Mouse (Mus musculus) forebrain, embryonic 15.5 days (tissue): ENCODE measurements around the gene Tmem104. TPM values are rescaled to one million over a fixed set of nuclear protein-coding genes. Genes with fewer than 3 reads are reported as not detected.

Source experiments
- ATAC-seq: fragments of 200-750 bp; cut with Nextera tagmentation; replicated peaks from 2 replicates; pipeline ENCODE4 v1.8.0; 2017; ENCODE audit warnings: mild to moderate bottlenecking, moderate TSS enrichment, moderate library complexity
- H3K27ac ChIP-seq: fragments of 300-500 bp; sonication (generic); replicated peaks from 2 replicates; pipeline ENCODE4 v1.5.1; 2015; ENCODE audit warnings: mild to moderate bottlenecking, inconsistent platforms
- H3K27me3 ChIP-seq: fragments of 300-500 bp; sonication (generic); 2 replicates; pipeline ENCODE4 v1.6.1; 2015; ENCODE audit warnings: inconsistent platforms
- H3K36me3 ChIP-seq: fragments of 300-500 bp; sonication (generic); 2 replicates; pipeline ENCODE4 v1.6.1; 2015; ENCODE audit warnings: mild to moderate bottlenecking, inconsistent platforms
- H3K4me1 ChIP-seq: fragments of 300-500 bp; sonication (generic); 2 replicates; pipeline ENCODE4 v1.6.1; 2015; ENCODE audit warnings: inconsistent platforms
- H3K4me2 ChIP-seq: fragments of 300-500 bp; sonication (generic); replicated peaks from 2 replicates; pipeline ENCODE4 v1.6.1; 2015; ENCODE audit warnings: mild to moderate bottlenecking, inconsistent platforms
- H3K4me3 ChIP-seq: fragments of 300-500 bp; sonication (generic); 2 replicates; pipeline ENCODE4 v1.5.1; 2015; ENCODE audit warnings: mild to moderate bottlenecking, inconsistent platforms
- H3K9ac ChIP-seq: fragments of 300-500 bp; sonication (generic); replicated peaks from 2 replicates; pipeline ENCODE4 v1.6.1; 2015; ENCODE audit warnings: mild to moderate bottlenecking, inconsistent platforms
- H3K9me3 ChIP-seq: fragments of 300-500 bp; sonication (generic); 2 replicates; pipeline ENCODE4 v1.6.1; 2016; ENCODE audit warnings: inconsistent platforms
- WGBS: fragments of 180-500 bp; shearing (Covaris S2); methylation state at CpG from one replicate; pipeline ENCODE4 v1.1.7; 2015; ENCODE audit warnings: mixed read lengths; 5-methylcytosine and 5-hydroxymethylcytosine counted together
- polyA plus RNA-seq: library from polyadenylated mRNA; unstranded; fragments of >200 nt; fragmentation: Nextera tagmentation; extraction: Ambion mirVana; gene quantifications from 2 replicates; pipeline ENCODE4 v1.2.1, GENCODE M21; 2015

The Tmem104 gene
- polyA plus RNA-seq, 1 experiment from 2014 or later, result 10.8 TPM

DNA sequence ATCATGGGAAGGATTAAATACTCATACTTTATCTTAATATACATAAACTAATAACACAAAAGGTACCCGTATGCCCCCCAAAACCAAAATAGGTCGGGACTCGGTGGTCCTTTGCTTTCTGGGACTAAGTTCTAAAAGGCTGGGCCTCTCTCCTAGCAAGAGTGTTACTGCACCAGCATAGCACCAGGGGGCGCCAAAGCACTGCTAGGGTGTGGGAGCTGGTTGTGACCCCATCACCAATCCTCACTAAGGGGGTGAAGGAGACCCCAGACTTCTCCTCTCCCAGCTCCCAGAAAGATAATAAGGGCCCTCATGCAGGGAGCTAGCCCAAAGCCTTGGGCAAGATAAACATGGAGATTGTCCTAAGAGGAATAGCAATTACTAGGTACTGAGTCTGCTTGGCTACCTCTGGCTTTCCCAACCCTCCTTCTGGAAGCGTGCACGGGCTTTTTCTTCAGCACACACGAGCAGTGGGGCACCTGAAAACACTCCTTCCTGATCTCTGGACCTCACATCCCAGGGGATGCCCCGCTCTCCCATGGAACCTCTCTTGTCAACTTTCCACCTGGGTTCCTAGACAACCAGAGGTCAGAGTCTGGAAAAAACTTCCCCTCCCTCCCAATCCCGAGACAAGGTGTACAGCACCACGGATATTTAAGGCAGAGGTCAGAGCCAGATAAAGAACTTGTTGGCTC is 26.3 kb upstream of the Tmem104 start:
- ATAC-seq, result no peak
- 27% methylated on average over 10 of the region's 10 CpGs for WGBS

DNA sequence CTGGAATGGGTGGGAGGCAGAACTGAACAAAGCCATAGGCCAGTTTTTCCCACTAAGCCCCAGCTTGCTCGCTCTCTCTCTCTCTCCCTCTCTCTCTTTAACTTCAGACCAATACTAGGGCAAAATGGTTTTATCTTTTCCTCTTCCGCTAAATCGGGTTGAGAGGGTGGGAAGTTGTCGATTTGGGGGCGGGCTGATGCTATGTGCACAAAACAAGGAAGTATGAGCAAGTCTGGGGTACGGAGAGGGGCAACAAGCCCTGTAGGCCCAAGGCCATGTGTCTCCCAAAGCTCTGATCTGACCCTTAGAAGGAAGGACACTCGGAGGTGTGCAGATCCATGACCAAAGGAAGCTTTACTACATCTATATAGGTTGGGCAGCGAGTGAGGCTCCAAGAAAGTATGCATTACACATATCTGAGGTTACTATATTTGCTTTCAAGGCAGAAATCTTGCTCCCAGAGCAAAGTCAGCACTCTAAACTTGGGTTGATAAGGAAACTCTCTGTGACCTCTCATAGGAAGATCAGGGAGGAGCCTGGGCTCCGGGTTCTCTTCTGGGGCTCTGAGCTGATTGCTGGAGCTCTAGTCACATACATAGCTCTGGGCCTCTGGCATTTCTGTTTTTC is 25.6 kb upstream of the Tmem104 start:
- Histone ChIP-seq H3K9ac (no peak overlapping the region), H3K27me3 (peaks cover 41% of the 10 kb centered on the region; the same call in 1 of the 2 replicates), H3K4me3 (no peak overlapping the region), H3K9me3 (no peaks in the 10 kb centered on the region), H3K4me1 (peaks cover 37% of the 10 kb centered on the region), H3K27ac (no peak overlapping the region), H3K36me3 (no peaks in the 10 kb centered on the region), H3K4me2 (no peak overlapping the region)
- ATAC-seq, result no peak
- WGBS, result 62% methylated on average over 9 of the region's 9 CpGs

More for the DNA sequence above, 26.3 kb upstream of the Tmem104 start:
- H3K9me3 ChIP-seq, result no peaks in the 10 kb centered on the region
- no peak overlapping the region for H3K9ac ChIP-seq
- H3K4me2 ChIP-seq, result no peak overlapping the region
- no peak overlapping the region for H3K4me3 ChIP-seq
- no peaks in the 10 kb centered on the region for H3K36me3 ChIP-seq
- peaks cover 37% of the 10 kb centered on the region for H3K4me1 ChIP-seq
- peaks cover 41% of the 10 kb centered on the region; the same call in 1 of the 2 replicates for H3K27me3 ChIP-seq
- H3K27ac ChIP-seq, result no peak overlapping the region

DNA sequence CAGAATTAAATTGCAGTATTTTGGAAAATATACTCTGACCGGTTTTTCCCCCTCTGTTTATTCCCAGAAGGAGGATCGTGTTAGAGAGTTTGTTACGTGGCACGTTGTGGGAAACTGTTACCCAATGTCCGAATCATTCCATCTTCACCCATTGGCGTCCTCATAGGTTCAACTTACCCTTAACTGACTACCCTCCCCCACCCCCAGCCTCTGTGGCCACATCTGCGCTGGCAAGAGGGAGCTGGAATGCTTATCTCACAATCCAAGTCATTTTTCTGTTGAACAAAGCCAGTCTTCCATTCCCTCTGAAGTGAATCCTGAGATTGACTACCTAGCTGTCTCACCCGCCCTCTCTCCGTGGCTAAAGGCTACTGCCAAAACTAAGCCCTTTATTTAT is 25.1 kb upstream of the Tmem104 start:
- peak overlapping the region; percentile 81 for H3K4me2 ChIP-seq
- H3K9ac ChIP-seq, result no peak overlapping the region
- H3K27ac ChIP-seq, result no peak overlapping the region
- no peaks in the 10 kb centered on the region for H3K36me3 ChIP-seq
- H3K4me3 ChIP-seq, result no peak overlapping the region
- H3K9me3 ChIP-seq, result no peaks in the 10 kb centered on the region
- no peak for ATAC-seq
- H3K4me1 ChIP-seq, result peaks cover 37% of the 10 kb centered on the region
- 31% methylated on average over 9 of the region's 9 CpGs for WGBS
- peaks cover 41% of the 10 kb centered on the region; the same call in 1 of the 2 replicates for H3K27me3 ChIP-seq

DNA sequence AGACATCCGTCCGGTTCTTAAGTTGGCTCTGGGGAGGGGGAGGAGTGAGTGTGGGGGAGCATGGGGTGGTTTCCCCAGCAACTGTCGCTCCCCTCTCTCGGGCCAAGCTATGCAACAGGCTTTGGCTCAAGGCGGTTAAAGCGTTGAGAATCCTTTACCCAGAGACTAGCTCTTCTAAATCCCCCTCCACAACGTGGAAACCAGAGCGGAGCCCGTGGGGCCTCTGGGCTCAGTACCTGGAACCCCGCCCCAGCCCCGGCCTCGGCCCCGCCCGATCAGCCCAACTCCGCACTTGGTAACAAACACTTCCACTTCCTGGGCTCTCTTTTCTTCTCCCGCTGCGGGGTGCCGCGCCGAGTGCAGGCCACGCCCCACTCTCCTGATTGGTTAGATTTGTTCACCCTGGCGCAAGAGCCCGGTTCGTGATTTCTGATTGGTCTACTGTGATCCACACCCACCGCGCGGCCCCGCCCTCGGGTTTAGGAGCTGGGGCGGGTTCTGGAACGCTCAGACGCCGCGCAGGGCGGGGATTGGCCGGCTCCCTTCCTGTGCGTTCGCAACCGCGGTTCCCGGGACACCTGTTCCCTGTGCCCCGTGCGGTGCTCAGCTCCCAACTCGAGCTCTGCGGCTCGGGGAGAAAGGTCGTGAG is 24.3 kb upstream of the Tmem104 start, which contains the start of gene Slc9a3r1:
TSS of gene Slc9a3r1 (plus strand) at position 510 of the 649 bp plus-strand sequence.
- peak within 1 kb of the TSS; percentile 49 for H3K9ac ChIP-seq
- no peaks in the 10 kb centered on the region for H3K36me3 ChIP-seq
- H3K4me2 ChIP-seq, result peak within 1 kb of the TSS; percentile 81
- peak within 1 kb of the TSS; percentile 58 for H3K4me3 ChIP-seq
- H3K9me3 ChIP-seq, result no peaks in the 10 kb centered on the region
- under 1% methylated on average over 47 of the region's 47 CpGs for WGBS
- peaks cover 41% of the 10 kb centered on the region; the same call in 1 of the 2 replicates for H3K27me3 ChIP-seq
- 0 out of 2 replicates have a peak within 1 kb of the TSS, but pooled peaks have one; percentile 52 for H3K27ac ChIP-seq
- peaks cover 37% of the 10 kb centered on the region for H3K4me1 ChIP-seq
- peak; percentile 96 for ATAC-seq

DNA sequence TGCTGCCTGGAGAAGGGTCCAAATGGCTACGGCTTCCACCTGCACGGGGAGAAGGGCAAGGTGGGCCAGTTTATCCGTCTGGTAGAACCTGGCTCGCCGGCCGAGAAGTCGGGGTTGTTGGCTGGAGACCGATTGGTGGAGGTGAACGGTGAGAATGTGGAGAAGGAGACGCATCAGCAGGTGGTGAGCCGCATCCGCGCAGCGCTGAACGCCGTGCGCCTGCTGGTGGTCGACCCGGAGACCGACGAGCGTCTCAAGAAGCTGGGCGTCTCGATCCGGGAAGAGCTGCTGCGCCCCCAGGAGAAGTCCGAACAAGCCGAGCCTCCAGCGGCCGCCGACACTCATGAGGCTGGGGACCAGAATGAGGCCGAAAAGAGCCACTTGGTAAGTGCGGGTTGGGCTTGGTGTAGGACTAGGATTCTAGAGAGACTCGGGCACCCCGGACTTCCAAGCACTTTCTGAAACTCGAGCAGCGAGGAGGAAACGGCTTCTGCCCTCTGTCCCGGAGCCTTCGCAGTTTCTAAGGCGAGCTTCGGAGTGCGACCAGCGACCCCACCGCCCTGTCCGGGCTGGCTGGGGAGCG is 23.6 kb upstream of the Tmem104 start:
- Histone ChIP-seq H3K27me3 (peaks cover 41% of the 10 kb centered on the region; the same call in 1 of the 2 replicates), H3K4me3 (peak overlapping the region; percentile 58), H3K36me3 (no peaks in the 10 kb centered on the region), H3K9me3 (no peaks in the 10 kb centered on the region), H3K9ac (peak overlapping the region; percentile 49), H3K4me1 (peaks cover 37% of the 10 kb centered on the region), H3K4me2 (peak overlapping the region; percentile 81), H3K27ac (0 out of 2 replicates have a peak overlapping the region, but pooled peaks have one; percentile 39)
- under 1% methylated on average over 47 of the region's 47 CpGs for WGBS
- peak; percentile 46; the same call in 1 of the 2 replicates for ATAC-seq

DNA sequence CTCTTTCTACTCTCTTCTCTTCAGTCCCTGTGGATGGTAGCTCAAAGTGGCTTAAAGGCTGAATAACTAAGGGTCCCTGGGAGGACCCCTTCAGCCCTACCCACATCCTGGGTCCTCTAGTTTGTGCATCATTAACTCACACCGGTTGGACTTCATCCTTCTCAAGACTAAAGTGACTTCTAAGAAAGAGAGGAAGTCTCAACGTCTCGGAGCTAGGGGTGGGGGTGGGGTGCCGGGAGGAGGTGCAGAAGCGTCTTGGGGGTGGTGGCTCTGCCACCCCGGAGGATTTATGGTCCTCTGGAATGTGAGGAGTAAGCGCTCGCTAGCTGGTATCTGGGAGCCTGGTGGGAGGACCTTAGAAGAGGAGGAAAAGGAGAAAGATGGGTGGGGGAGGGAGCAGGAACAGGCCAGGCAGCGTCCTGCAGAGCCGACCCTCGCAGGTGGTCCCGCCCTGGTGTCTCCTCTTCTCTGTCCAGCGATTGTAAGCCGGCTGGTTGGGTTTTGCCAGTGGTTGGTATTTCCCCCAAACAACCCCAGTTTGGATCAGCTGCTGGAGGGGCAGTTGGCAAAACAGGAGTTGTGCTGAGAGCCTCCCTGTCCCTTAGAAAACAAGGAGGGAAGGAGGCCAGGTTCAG is 22.8 kb upstream of the Tmem104 start:
- H3K36me3 ChIP-seq, result no peaks in the 10 kb centered on the region
- ATAC-seq, result no peak
- no peaks in the 10 kb centered on the region for H3K9me3 ChIP-seq
- WGBS, result under 1% methylated on average over 14 of the region's 14 CpGs
- peak overlapping the region; percentile 58 for H3K4me3 ChIP-seq
- no peak overlapping the region for H3K27ac ChIP-seq
- peaks cover 41% of the 10 kb centered on the region; the same call in 1 of the 2 replicates for H3K27me3 ChIP-seq
- peak overlapping the region; percentile 49 for H3K9ac ChIP-seq
- peaks cover 37% of the 10 kb centered on the region for H3K4me1 ChIP-seq
- peak overlapping the region; percentile 81 for H3K4me2 ChIP-seq

DNA sequence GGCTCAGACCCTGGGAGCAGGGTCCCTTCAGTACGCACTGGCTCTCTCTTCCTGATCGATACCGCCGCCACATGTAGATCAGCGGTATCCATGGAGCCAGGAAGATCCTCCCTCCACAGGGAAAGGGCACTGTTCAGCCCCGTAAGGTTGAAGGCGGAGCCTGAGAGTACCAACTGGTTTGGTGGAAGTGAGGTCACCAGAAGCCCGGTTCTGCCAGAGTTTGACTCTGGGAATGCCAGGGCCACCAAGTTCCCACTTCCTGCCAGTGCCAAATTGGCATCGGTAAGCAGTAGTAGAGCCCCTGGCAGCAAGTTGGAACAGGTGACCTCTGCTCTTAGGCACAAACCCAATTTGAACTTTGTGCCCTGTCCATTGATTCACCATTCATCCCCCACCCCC is 22.3 kb upstream of the Tmem104 start:
- Histone ChIP-seq H3K36me3 (no peaks in the 10 kb centered on the region), H3K9me3 (no peaks in the 10 kb centered on the region), H3K4me2 (peak overlapping the region; percentile 81), H3K9ac (0 out of 2 replicates have a peak overlapping the region, but pooled peaks have one; percentile 49), H3K4me1 (peaks cover 37% of the 10 kb centered on the region), H3K4me3 (peak overlapping the region; percentile 58), H3K27ac (no peak overlapping the region), H3K27me3 (peaks cover 41% of the 10 kb centered on the region; the same call in 1 of the 2 replicates)
- WGBS, result 2% methylated on average over 9 of the region's 9 CpGs
- no peak for ATAC-seq

DNA sequence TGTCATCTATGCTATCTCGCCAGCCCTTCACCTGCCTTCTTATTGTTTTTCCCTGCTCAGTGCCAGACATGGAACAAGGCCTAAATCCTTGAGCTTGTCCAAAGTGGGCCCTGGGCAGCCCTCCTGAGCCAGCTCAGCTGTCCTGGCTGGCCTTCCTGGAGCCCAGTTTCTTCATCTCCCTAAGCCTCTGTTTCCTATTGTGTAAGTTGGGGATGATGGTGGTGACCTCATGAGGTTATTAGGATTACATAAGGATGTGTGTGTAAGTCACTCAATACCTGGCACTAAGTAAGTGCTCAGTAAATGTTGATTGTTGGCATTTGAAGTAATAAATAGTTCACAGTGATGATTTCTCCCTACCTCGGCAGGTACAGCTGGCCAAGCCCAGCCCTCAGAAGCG is 20.5 kb upstream of the Tmem104 start:
- no peak overlapping the region for H3K4me3 ChIP-seq
- peaks cover 38% of the 10 kb centered on the region for H3K4me1 ChIP-seq
- H3K9ac ChIP-seq, result no peak overlapping the region
- H3K9me3 ChIP-seq, result no peaks in the 10 kb centered on the region
- H3K27me3 ChIP-seq, result peaks cover 34% of the 10 kb centered on the region; the same call in 1 of the 2 replicates
- 90% methylated on average over 3 of the region's 3 CpGs for WGBS
- H3K36me3 ChIP-seq, result no peaks in the 10 kb centered on the region
- no peak overlapping the region for H3K4me2 ChIP-seq
- ATAC-seq, result no peak
- H3K27ac ChIP-seq, result no peak overlapping the region

DNA sequence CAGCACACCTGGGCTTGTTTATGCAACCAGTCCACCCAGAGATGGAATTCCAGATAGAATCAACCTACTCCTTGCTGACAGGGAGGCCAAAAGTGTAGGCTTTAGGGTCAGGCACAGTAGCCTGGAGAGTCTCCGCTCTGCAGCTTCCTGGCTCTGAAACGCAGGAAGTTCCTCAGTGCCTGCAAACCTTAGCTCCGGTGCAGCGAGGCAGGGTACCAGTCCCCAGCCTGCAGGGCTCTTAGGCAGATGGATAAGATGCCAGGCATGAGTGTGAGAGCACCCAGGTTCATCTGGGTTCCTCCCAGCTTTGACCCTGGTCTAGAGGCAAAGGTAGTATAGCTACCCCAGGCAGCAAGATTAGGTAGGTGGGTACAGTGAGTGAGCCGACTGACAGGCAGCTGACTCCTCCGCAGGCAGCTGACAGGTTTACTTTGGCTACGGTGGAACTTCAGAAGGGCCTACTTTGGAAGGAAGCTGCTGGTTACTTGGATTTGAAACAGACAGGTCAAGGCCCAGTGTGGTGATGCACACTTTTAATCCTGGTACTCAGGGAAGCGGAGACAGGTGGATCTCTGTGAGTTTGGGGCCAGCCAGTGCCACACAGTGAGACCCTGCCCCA is 19.5 kb upstream of the Tmem104 start:
- 91% methylated on average over 8 of the region's 8 CpGs for WGBS
- Histone ChIP-seq H3K9ac (no peak overlapping the region), H3K9me3 (no peaks in the 10 kb centered on the region), H3K27me3 (peaks cover 26% of the 10 kb centered on the region; the same call in 1 of the 2 replicates), H3K27ac (no peak overlapping the region), H3K4me3 (no peak overlapping the region), H3K4me2 (no peak overlapping the region), H3K36me3 (no peaks in the 10 kb centered on the region), H3K4me1 (peaks cover 41% of the 10 kb centered on the region)
- no peak for ATAC-seq

DNA sequence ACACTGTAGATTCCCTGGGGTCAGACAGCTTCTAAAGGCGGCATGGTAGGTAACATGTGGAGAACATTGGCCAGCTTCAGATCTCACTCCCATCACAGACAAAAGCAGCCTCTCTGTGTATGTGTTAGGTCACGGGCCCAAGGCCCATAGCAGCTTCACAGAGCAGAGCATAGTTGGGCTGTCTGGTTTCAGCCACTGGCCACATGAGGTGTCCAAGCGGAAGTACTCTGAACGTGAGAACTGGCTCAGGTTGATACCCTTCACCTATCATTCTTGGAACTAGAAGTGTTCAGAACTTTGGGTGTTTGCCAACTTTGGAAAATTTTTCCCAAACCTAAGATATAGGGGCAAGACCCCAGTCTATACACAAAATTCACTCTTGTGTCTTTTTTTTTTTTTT is 17.9 kb upstream of the Tmem104 start:
- no peaks in the 10 kb centered on the region for H3K9me3 ChIP-seq
- no peak for ATAC-seq
- no peak overlapping the region for H3K9ac ChIP-seq
- 89% methylated on average over 4 of the region's 4 CpGs for WGBS
- no peak overlapping the region for H3K4me2 ChIP-seq
- H3K4me1 ChIP-seq, result peaks cover 36% of the 10 kb centered on the region
- no peak overlapping the region for H3K27ac ChIP-seq
- H3K36me3 ChIP-seq, result no peaks in the 10 kb centered on the region
- H3K4me3 ChIP-seq, result no peak overlapping the region
- H3K27me3 ChIP-seq, result peaks cover 18% of the 10 kb centered on the region; the same call in 1 of the 2 replicates

DNA sequence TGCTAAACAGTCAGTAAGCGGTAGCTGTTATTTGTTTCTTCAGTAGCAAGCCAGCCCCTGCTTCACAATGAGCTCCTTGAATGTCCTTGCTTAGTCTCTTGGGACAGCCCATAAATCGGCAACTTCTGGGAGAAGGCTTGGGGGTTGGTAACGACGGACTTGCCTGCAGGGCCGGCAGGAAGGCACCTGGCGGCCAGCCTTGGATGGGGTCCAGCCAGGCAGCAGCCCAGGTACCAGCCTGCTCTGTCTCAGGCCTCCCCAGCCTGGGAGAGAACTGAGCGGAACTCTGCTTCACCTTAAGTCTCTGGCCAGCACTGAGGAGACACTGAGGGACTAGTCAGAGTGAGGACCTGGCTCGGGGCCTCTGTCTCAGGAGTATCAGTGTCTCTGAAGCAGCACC is 16.2 kb upstream of the Tmem104 start:
- peaks cover 30% of the 10 kb centered on the region for H3K4me1 ChIP-seq
- no peaks in the 10 kb centered on the region for H3K9me3 ChIP-seq
- H3K36me3 ChIP-seq, result no peaks in the 10 kb centered on the region
- H3K9ac ChIP-seq, result no peak overlapping the region
- WGBS, result 53% methylated on average over 8 of the region's 8 CpGs
- H3K27me3 ChIP-seq, result peaks cover 4% of the 10 kb centered on the region; the same call in 1 of the 2 replicates
- H3K27ac ChIP-seq, result no peak overlapping the region
- no peak overlapping the region for H3K4me2 ChIP-seq
- no peak for ATAC-seq
- no peak overlapping the region for H3K4me3 ChIP-seq
